Mouse (Mus musculus) midbrain, embryonic 14.5 days (tissue): ENCODE measurements around the gene Slc9a2. TPM values are rescaled to one million over a fixed set of nuclear protein-coding genes. Genes with fewer than 3 reads are reported as not detected.

Experiments
- ATAC-seq: fragments of 200-750 bp; cut with Nextera tagmentation; 2 replicates; pipeline ENCODE4 v1.8.0; 2017; ENCODE audit warnings: moderate number of reproducible peaks, moderate library complexity; ENCODE audit not compliant: low FRiP score, low TSS enrichment
- DNase-seq: peaks from one replicate; pipeline ENCODE4 v3.0.0-alpha.2; 2015
- H3K27ac ChIP-seq: fragments of 300-500 bp; sonication (generic); replicated peaks from 2 replicates; pipeline ENCODE4 v1.5.1; 2014; ENCODE audit warnings: mild to moderate bottlenecking, low read depth, low read length, moderate library complexity
- H3K27me3 ChIP-seq: fragments of 300-500 bp; sonication (generic); 2 replicates; pipeline ENCODE4 v1.6.1; 2014; ENCODE audit warnings: low read length, control low read depth, mixed read lengths; ENCODE audit not compliant: control insufficient read depth, insufficient read depth
- H3K36me3 ChIP-seq: fragments of 300-500 bp; sonication (generic); 2 replicates; pipeline ENCODE4 v1.6.1; 2014; ENCODE audit warnings: low read length, control low read depth; ENCODE audit not compliant: control insufficient read depth, insufficient read depth
- H3K4me1 ChIP-seq: fragments of 300-500 bp; sonication (generic); 2 replicates; pipeline ENCODE4 v1.6.1; 2014; ENCODE audit warnings: mild to moderate bottlenecking, antibody characterized with exemption, low read length, control low read depth; ENCODE audit not compliant: control insufficient read depth, insufficient read depth
- H3K4me2 ChIP-seq: fragments of 300-500 bp; sonication (generic); 2 replicates; pipeline ENCODE4 v1.6.1; 2014; ENCODE audit warnings: mild to moderate bottlenecking, low read length, moderate library complexity
- H3K4me3 ChIP-seq: fragments of 300-500 bp; sonication (generic); replicated peaks from 2 replicates; pipeline ENCODE4 v1.5.1; 2014; ENCODE audit warnings: low read depth, low read length
- H3K9ac ChIP-seq: fragments of 300-500 bp; sonication (generic); replicated peaks from 2 replicates; pipeline ENCODE4 v1.6.1; 2014; ENCODE audit warnings: mild to moderate bottlenecking, low read length, moderate library complexity
- H3K9me3 ChIP-seq: fragments of 300-500 bp; sonication (generic); 2 replicates; pipeline ENCODE4 v1.6.1; 2016; ENCODE audit warnings: low read length, control low read depth, mixed read lengths; ENCODE audit not compliant: control insufficient read depth
- WGBS: fragments of 180-500 bp; shearing (Covaris S2); extraction: QIAGEN DNeasy Blood & Tissue Kit; methylation state at CpG from one replicate; pipeline ENCODE4 v1.1.7; 2014; 5-methylcytosine and 5-hydroxymethylcytosine counted together
- polyA plus RNA-seq: library from polyadenylated mRNA; unstranded; fragments of >200 nt; fragmentation: Nextera tagmentation; extraction: Ambion mirVana; gene quantifications from 2 replicates; pipeline ENCODE4 v1.2.1, GENCODE M21; 2014

Gene Slc9a2
- polyA plus RNA-seq, 1 experiment from 2014 or later = 0.05 TPM

DNA sequence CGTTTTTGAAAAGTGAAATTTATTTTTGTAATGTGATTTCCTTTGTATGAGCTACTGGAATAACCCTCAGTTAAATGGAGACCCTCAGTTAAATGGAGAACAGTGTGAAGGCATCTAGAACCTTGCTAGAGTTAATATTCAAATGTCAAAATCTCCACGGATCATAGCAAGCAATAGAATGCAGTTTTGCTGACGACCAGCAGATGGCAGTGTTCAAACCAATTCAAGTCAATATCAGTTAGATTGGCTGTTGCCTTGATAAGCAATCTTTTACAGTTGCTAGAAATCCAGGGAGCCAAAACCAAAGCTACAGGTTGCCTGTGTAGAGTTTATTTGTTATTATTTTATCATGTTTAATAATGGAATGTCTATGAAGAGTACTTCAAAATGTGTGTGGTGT is 122.4 kb downstream of the Slc9a2 start:
- no peaks in the 10 kb centered on the region for H3K4me1 ChIP-seq
- H3K27ac ChIP-seq = no peak overlapping the region
- no peaks in the 10 kb centered on the region for H3K9me3 ChIP-seq
- ATAC-seq (no peak), DNase-seq (peak; percentile 83)
- WGBS = 24% methylated on average over 3 of the region's 3 CpGs
- no peak overlapping the region for H3K9ac ChIP-seq
- H3K27me3 ChIP-seq = no peaks in the 10 kb centered on the region
- no peaks in the 10 kb centered on the region for H3K36me3 ChIP-seq
- H3K4me3 ChIP-seq = no peak overlapping the region
- no peak overlapping the region for H3K4me2 ChIP-seq

DNA sequence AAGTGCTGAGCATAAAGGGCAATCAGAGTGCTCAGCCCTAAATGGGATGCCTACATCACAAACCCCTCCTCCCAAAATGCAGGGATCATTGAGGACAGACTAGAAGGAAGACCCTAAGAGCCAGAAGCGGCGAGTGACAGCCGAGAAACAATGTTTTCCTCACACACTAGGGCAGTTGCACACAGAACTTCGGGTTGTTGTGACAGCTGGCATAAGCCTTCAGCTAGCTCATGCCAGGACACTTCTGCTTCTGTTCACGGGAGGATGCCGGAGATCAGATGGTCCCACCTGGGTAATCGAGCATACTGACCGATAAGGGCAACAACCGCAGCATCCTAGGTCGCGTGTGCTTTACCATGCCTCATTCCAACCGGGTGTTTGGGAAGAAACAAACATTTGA is 123.7 kb downstream of the Slc9a2 start:
- no peaks in the 10 kb centered on the region for H3K27me3 ChIP-seq
- H3K4me1 ChIP-seq = no peaks in the 10 kb centered on the region
- ATAC-seq (no peak), DNase-seq (no peak)
- WGBS = 94% methylated on average over 12 of the region's 12 CpGs
- H3K4me2 ChIP-seq = no peak overlapping the region
- no peak overlapping the region for H3K9ac ChIP-seq
- H3K27ac ChIP-seq = no peak overlapping the region
- H3K4me3 ChIP-seq = no peak overlapping the region
- no peaks in the 10 kb centered on the region for H3K9me3 ChIP-seq
- H3K36me3 ChIP-seq = no peaks in the 10 kb centered on the region

DNA sequence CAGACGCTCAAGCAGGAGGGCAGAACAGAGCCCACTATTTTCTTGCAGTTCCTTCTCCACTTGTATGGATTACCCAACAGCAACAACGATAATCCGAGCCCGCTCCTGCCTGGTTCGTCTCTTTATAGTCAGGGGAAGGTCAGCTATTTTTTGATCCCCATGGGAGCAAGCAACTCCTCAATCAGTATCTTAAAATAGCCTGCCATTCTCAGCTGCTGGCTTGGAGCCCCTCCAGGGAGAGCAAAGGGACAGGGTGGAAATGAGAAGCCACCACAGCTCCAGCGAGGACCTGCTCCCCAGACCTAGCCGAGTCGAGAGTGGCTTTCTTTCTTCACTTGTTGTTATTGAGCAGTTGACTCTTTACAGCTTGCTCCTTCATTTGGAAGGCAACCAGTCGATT is 125.0 kb downstream of the Slc9a2 start, which contains the start of gene Tmem182:
Tmem182 (plus strand) TSS at position 251 of the 400 bp plus-strand sequence.
- 82% methylated on average over 9 of the region's 9 CpGs for WGBS
- no peak within 1 kb of the TSS for H3K4me2 ChIP-seq
- no peaks in the 10 kb centered on the region for H3K36me3 ChIP-seq
- H3K27me3 ChIP-seq = no peaks in the 10 kb centered on the region
- no peak for ATAC-seq
- H3K9me3 ChIP-seq = no peaks in the 10 kb centered on the region
- DNase-seq = no peak
- H3K4me1 ChIP-seq = no peaks in the 10 kb centered on the region
- H3K4me3 ChIP-seq = no peak within 1 kb of the TSS
- no peak within 1 kb of the TSS for H3K27ac ChIP-seq
- no peak within 1 kb of the TSS for H3K9ac ChIP-seq

DNA sequence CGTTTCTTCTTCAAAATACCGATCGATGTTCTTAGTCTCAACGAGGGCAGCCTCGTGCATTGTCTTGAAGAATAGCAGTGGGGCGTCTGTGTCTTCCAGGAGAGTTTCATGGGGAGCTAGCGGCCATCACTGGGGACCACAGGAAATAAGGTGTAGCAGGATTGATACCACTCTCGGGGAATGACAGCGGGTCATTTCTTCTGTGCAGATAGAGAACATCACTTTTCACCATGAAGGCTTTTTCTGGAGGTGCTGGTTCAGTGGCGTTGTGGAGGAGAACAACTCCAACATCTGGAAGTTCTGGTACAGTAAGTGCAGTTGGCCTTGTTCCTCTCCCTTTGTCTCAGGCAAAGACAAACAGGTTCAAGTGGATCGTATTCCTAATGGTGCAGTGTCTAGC is 125.5 kb downstream of the Slc9a2 start:
- Histone ChIP-seq H3K4me2 (no peak overlapping the region), H3K4me1 (no peaks in the 10 kb centered on the region), H3K9me3 (no peaks in the 10 kb centered on the region), H3K27me3 (no peaks in the 10 kb centered on the region), H3K4me3 (no peak overlapping the region), H3K27ac (no peak overlapping the region), H3K9ac (no peak overlapping the region), H3K36me3 (no peaks in the 10 kb centered on the region)
- DNase-seq (no peak), ATAC-seq (no peak)
- WGBS = 89% methylated on average over 11 of the region's 11 CpGs

DNA sequence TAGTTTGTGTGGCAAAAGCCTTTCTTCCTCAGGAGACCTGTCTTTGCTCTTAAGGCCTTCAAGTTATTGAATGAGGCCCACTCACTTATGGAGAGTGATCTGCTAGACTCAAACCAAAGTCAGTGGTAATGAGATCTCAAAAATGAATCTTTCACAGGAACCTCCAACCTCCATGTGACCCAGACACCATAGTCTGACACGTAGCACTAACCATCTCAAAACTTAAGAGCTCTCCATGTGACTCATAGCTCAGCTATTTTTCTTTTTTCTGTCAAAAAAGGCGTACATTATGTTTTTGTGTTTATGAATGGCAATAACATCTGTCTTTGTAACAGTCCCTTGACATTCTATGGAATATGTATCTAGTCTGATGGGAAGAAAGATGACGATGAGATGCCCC is 128.3 kb downstream of the Slc9a2 start:
- H3K27ac ChIP-seq = no peak overlapping the region
- H3K4me1 ChIP-seq = no peaks in the 10 kb centered on the region
- no peaks in the 10 kb centered on the region for H3K27me3 ChIP-seq
- 92% methylated on average over 3 of the region's 3 CpGs for WGBS
- no peak overlapping the region for H3K4me2 ChIP-seq
- no peak for DNase-seq
- no peak overlapping the region for H3K4me3 ChIP-seq
- H3K9me3 ChIP-seq = no peaks in the 10 kb centered on the region
- ATAC-seq = no peak
- H3K36me3 ChIP-seq = no peaks in the 10 kb centered on the region
- H3K9ac ChIP-seq = no peak overlapping the region

DNA sequence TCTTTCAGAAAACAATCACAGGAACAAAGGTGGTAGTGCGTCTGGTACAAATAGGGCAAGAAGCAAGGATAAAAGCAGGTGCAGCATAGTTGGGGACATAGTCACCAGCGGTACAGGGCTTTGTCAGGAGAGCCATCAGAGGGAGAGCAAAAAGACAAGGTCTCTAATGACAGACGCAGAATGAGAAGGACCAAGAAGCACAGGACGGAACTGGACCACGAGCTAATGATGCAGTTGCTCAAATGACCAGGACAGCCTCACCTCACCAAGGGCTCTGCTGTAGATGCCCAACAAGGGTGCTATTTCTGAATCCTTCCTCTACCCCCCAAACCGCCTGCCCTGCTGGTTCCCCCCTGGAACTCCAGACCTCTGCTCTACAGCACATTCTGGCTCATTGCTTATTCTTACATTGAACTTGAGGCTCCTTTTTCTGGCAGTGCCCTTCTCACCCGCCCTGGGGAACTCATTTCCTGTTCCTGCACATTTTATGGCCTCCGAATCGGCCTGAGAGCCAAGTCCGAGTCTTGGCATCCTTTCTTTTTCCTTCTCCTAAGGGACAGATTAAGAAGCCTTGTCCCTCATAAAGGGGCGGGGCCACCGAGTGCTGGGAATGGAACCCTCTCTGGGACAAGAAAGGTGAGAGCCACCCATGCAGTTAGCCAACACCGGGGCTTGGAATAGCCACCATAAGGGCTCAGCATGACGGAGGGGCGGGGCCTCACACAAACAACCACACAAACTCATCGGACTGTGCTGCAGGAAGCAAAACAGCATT is 134.9 kb downstream of the Slc9a2 start:
- Histone ChIP-seq H3K27me3 (no peaks in the 10 kb centered on the region), H3K27ac (no peak overlapping the region), H3K4me2 (no peak overlapping the region), H3K36me3 (no peaks in the 10 kb centered on the region), H3K4me3 (no peak overlapping the region), H3K9me3 (no peaks in the 10 kb centered on the region), H3K9ac (no peak overlapping the region), H3K4me1 (no peaks in the 10 kb centered on the region)
- WGBS = 72% methylated on average over 16 of the region's 16 CpGs
- ATAC-seq (no peak), DNase-seq (no peak)

Other genes with a start within 250 kb of the Slc9a2 start
- gene Il18r1, start 215.0 kb upstream of the Slc9a2 start, polyA plus RNA-seq = not detected in 2 replicates
- gene Il18rap, start 165.2 kb upstream of the Slc9a2 start, polyA plus RNA-seq = 0.16 TPM in 1 of 2 replicates, not detected in the other
- gene Slc9a4, start 100.5 kb upstream of the Slc9a2 start, polyA plus RNA-seq = not detected in 2 replicates
- 5.3 and 8.0 TPM in 2 replicates for gene Mfsd9, start 110.1 kb downstream of the Slc9a2 start, polyA plus RNA-seq
- gene Tmem182, start 125.0 kb downstream of the Slc9a2 start, polyA plus RNA-seq = 0.08 TPM in 1 of 2 replicates, not detected in the other